Mouse (Mus musculus) skeletal muscle tissue, adult 2 months (tissue): Measurements from ENCODE around the gene Ice1.

Source experiments
- DNase-seq: peaks from one replicate; pipeline ENCODE4 v3.0.0-alpha.2; 2012; ENCODE audit warnings: low read depth, low spot score

The Ice1 gene

DNA sequence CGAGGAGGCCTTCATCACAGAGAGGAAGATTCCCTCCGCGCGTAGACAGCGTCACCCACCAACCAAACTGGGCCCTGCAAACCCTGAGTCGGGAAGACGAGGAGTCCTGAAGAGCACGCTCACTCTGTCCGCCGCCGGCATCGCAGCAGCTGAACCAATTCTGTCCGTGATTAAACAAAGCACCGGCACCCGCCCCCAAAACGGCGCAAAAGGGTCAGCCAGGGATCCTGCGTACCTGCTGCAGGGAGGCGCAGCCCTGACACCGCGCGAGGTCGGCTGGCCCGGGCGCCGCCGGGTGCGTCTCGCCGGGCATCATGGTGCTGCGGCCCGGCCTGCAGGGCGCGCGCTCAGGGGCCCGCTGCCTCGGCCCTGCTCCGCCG lies at the start of gene Ice1:
TSS of gene Ice1 (minus strand) at position 353 of the 380 bp plus-strand sequence.
- DNase-seq = no peak

DNA sequence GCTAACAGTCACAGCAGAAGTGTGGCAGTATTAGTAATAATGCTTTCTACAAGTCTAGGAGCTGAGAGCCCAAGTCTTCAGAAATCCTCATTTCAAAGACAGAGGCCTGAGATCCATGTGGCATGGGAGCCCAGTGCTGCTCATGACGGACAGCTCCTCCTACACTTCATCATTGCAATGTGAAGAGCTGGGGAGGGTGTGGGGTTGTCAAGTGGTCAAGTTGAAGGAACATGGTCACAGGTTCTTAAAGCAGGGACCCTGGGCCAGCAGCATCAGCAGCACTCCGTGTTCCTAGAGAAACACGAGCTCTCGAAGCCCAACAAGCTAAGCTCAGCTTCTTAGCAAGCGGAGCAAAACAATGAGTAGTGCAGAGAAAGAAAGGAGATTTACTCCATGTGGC lies 48.4 kb upstream of the Ice1 start:
- no peak for DNase-seq

DNA sequence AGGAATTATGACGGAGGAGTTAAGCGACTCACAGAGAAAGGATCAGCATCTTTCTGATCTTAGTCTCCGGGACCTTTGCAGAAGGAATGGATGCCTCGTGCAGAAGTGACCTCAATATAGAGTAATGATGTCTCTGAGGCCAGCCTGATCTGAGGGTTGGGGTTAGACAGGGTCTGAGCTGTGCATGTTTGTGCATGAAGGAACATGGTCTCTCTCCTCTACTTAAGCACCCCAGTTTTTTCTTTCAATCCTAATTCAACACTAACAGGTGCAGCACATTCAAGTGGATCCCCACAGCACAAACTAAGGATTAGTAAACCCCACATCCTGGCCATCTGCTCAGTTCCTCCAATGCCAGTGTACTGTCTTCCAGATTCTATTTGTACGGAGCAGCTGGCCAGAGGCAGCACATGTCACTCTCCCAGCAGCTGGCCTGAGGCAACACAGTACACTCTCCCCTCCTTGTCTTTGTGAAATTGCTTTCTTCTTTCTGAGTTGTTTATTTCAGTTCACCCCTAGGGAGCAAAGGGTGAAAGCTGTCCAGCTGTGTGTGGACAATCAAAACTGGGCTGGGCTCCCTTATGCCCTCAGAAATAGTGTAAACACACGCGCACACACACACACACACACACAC lies 47.7 kb upstream of the Ice1 start:
- DNase-seq = peak; percentile 14

DNA sequence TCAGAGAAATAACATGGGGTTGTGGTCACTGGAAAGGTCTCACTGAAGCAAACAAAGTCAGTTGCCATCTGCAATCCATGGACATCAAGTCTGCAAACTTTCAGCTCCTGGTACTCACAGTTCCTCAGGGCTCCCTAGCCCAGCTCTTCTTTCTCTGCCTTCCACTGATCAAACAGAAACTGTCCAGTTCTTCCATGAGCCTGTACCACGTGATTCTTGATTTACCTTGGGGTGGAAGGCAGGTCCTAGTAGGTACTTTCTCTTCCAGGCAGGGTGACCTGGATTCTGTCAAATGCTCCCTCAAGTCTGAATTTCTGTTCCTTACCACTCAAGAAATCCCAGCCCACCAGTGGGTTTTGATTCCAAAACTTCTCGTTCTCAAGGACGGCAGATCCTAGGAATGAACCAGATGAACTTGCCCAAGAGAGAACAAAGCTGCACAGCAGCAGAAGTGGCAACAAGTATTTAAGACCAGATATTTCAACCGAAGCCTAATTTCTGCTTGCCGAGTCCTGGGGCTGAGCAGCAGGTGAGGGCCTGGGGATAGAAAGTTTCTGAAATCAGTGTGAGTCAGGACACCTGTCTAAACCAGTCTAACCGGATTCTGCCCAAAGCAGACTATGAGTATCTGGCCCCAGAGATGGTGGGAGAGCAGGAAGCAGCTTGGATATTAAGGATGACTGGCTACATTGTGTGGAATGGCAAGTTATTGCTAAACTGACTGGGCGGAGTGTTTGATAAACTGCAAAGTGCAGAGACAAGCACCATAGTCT lies 44.2 kb upstream of the Ice1 start:
- no peak for DNase-seq

DNA sequence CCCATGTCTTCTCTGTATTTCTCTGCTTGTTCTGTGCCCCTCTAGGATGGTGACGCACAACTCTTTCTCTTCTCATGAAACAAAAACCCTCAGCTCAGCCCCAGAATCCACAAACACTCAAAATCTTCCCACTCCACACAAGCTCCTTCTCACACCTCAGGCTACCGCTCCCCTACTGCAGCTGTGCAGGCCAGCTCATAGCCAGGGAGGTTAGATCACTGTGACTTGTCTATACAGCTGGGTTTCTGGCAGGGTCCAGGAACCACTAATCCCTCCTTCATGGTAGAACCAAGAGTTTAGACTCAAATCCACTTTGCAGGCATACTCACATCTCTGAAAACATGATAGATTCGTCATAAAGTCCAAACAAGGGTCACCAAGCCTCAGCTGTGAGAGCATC lies 42.9 kb upstream of the Ice1 start:
- DNase-seq = no peak

DNA sequence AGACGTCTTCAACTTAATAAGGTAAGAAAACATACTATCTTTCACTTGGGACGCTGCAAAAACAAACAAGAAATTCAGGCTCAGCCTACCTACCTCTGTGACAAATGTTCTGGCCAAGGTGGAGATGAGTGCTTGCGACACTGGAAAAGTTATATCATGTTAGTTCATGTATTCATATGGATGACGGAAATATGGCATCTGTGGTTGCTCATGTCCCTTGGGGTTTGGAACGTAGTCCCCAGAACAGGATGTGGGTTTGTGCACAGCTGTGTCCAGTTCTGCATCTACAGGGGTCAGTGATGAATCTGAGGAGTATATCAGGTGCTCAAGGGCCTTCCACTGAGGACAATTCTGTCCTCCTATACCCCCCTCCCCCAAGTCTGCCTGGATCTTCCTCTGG lies 40.3 kb upstream of the Ice1 start:
- DNase-seq = no peak

DNA sequence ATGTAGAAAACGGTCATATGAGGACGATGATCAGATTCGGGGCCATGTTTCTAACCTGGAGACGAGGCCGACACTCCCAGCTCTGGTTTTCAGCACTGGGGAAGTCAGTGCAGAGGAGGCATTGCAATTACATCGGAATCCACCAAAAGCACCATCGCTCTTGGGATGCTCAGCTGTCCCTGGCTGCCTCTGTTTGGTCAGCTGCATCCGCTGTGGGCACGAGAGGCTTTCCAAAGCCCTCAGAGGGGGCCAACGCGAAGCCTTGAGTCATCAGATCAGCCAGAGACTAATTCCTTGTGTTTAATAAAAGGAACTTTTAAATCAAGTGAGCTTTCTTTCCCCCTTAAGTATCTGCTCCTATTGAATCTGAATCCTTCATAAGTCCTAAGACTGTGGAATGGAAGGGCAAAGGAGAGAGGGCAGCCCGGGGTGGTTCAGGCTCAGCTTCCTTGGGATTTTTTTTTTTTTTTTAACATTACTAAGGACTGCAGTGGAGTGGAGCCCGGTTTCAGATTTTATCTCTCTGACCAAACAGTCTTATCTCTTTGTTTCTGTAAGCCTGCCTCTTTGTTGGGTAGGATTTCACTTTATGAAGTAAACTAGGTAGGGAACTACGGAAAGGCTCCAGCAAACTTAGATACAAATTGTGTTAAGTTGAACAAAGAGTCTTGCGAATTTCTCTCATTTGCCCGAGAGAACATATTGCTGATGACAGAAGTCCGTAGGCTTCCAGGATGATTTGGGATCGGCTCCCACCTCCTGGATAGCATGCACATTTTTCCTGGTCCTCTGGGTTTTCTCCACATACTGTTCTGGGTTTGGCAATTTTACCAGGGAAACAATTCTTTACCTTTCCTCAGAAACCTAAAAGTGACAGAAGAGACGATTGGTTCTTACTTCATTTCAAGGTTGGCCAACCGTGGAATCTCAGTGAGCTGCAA lies 39.1 kb upstream of the Ice1 start:
- no peak for DNase-seq

DNA sequence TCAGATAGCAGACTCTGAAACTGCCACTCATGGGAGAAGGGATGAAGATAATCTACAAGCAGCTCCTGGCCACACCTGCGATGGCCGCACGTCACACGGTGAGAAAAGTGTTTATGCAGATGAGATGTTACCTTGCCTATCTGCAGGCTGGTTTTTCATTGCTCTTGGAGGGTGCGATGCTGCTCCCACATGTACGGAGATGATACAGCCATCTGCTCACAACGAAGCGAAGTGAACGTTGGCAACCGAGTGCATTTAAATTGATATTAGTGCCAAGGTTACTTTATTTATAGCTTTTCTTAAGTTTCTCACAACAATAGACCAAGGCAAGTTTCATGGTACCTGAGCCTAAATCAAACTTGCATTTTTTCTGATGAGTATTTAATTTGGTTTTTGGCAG lies 37.6 kb upstream of the Ice1 start:
- DNase-seq = no peak

DNA sequence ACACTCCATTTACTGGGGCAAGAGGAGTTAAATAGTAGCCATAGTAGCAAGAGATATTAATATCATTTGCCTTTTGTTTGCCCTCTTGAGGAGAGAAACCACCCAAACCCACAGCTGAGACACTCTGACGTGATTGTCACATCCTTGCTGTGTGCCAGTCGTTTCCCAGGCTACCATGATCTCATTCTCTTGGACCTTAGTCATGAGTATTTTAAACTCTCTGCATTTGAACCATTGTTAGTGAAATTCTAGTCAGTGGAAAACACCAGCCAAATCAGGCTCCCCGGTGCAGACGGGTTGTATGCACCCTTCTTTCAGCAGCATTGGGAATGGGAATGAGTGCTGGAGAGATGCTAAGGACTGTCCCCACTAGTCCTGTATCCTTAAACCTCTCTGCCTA lies 32.6 kb upstream of the Ice1 start:
- no peak for DNase-seq

DNA sequence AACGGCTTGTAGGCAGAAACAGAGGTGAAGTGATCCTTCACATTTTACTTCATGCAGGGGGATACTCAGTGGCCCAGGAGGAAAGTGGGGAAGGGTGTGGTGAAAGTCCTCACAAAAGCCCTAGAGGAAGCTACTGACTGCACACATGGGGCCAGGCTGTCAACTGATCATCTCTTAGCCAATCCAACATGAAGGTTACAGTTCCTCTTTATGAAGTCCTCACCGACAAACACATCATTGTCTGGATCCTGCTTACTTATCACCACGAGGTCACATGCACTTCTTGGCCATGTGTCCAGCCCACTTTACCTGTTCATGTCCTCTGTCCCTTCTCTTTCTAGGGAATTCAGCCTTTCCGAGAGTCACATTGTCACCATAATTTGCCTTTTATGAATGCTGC lies 22.3 kb upstream of the Ice1 start:
- no peak for DNase-seq

DNA sequence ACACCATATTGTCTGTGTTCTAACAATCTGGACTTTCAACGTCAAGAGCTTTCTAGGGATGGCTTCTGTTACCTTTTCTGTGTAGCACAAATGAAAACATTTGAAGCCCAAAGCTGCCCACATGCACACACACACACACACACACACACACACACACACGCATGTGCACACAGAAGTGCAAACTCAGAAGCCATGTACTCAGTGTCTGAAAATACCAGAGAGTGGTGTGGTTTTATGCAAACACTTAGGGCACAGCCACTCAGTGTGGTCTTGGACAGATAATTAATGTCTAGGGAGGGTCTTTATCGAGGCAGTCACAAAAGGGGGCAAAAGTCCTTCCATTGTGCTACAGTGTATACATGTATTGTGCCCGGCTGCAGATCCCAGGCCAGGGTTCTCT lies 19.3 kb upstream of the Ice1 start:
- no peak for DNase-seq

DNA sequence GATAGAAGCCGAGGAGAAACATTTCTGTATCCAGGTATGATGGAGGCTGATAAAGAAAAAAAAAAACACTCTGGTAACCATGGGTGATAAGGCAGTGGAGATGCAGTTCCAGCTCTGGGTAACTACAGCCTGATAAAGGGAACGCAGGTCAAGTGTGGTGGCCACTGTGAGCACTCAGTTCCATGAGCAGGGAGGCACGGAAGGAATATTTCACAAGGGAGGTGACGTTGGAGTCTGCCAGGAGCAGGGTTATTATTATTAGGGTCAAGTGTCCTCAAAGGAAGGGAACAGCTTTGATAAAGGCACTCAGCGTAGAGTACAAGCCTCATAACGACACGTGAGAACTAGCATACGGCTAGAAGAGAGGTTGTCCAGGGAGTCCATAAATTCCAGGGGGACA lies 18.9 kb upstream of the Ice1 start:
- DNase-seq = no peak

DNA sequence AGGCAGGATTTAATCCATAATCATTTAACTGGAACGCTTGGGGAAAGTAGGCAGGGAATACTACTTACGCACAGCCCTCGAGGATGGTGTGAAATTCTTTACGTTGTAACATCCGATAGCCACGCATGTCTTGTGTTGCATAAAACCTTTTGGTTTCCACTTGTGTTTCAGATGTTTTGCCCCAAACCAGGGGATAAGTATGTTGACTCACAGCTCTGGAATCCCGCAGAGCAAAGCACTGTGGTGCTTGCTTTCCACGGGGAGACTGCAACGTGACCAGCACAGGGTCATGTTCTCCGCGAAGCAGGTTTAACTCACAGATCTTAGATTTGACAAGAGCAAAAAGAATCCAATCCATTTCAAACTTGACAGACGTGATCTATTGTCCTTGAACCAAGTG lies 18.1 kb upstream of the Ice1 start:
- no peak for DNase-seq

DNA sequence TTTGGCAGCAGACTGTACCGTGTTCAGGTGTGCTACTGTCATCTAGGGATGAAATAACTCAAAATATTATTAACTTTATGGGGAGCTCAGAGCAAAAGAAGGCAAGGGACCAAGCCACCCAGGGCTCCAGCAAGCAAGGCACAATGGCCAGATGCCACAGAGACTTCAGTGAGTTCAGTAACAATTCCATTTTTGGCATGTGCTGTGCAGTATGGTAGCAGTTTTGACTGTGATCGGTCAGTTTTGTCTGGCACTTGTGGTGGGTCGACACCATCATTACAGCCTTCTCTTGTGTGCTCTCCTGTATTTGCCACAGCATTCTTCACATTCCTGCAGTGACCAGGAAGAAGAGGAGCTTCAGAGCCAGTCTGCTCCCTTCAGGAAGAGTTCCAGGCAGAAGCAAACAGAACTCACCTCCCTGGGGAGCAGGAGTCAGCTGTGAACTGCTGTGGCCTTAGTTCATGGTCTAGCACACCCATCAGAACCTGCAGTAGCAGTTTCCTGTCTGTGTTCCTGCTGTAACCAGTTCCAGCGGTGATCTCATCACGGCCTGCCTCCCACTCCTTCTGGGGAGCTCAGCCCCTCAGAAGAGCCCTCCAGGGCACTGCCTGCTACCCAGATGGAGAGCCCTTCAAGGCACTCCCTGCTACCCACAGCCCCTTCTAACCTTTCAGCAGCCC lies 16.8 kb upstream of the Ice1 start:
- no peak for DNase-seq

DNA sequence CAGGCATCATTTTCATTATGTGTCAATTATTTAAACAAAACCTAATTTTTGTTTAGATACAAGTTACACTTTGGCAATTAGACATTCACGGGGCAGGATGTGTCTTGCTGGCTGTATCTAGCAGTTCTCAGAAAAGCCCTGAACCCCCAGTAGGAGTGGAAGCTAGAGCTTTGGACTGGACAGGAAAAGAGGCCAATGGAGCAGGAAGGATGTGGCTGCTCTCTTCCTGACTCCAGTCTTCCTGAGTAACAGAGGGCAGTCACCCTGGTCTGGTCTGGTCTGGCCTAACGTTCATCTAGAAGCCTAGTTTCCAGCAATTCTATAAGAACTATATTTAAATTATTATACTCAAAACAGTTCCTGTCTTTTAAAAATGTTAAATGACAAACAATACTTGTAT lies 16.0 kb upstream of the Ice1 start:
- no peak for DNase-seq

DNA sequence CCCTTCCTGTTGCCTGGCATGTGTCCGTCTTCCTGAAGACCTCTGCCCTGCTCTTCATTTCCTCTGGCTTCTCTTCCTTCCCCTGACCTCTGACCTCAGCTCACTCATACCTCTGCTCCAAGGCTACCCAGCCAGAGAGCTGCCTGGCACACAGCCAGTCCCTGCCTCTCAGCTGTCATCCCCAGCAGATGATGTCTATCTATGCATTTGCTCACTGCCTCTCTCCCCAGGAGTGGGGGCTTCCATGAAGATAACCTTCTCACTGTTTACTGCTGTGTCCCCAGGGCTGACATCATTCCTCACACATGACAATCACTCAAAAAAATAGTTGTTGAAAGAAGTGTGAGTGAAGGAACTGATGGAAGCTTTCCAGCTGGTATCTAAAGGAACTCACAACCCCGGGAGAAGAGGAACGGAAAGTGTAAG lies 12.6 kb upstream of the Ice1 start:
- DNase-seq = no peak

DNA sequence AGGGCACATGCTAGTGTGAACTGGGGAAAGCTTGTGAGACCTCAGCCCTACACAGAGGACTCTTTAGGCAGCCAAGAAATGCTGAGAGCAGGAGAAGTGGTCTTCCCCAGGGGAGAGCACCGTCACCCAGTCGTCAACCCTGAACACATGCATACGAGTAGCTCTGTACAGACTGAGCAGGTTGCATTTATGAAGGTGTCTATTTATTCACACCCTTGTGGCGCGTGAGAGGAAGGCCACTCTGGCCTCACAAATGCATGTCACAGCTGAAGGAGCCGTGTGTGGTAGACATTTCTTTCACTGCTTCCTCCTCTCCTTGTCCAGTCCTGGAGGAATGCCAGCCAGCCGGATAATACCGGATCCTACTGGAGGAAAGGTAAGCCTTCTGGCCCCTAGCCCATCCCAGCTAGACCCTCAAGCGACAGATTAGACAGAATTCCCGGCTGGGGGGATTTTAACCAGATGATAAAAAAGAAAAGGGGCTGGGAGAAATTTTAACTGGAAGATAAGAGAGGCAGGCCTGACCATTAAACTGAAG lies 8.6 kb upstream of the Ice1 start:
- no peak for DNase-seq

DNA sequence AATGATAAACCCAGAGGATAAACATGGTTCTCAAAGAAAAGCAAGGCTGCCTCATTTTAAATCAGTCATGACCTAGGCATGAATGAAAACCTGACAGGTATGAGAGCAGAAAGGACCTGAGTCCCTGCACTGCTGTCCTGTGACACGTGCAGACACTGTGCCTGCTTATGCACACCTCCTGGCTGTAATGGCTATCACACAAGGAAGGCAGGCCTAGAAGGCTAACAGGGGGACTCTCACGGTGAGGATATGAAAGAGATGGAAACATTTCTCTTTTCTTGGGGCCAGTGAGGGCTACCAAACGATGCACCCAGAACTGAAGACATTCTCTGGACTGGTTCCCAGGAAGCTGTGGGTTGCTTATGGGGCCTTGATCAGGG lies 6.6 kb upstream of the Ice1 start:
- DNase-seq = no peak

DNA sequence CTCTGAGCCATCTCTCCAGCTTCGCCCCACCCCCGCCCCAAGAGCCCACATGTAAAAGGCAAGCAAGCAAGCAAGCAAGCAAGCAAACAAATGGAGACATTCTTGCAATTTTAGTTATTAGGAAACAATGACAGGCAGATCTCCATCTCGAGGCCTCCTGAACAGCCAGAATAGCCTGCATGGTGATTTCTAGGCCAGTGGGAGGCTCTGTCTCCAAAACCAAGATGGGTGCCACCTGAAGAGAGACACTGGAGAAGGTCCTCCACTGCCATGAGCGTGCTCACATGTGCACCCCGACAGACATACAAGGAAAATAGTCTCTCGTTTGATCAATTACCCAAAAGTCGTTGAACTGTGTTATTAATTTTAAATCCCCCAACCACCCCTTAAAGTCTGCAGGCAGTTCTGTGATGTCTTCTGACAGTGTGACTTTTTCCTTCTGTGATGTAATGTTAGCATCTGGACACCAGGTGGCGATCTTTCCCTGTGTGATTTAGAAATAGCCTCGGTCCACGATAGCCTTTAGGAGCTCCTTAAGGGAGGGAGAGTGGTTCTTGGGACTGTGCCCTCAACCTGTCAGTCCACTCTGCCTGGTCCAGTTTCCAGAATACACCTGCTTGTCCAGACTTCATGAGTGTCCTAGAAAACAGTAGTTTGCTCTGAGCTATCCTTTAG lies 6.1 kb upstream of the Ice1 start:
- DNase-seq = peak; percentile 54

DNA sequence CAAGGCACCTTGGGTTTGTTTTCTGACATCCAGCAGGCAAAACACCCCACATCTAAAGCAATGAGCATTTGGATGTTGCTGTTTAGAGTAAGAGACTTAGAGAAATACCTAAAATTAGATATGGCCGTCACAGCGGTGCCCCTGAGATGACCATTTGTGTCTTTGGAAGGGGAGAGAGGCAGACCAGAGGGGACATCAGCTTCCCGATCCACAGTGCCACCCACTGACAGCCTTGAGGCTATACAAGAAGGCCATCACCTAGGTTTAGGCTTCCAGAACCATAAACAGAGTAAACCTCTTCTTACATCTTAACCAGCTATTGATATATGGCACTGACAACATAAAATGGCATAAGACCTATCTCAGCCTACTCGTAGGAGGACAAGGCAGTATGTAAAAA lies 4.5 kb upstream of the Ice1 start:
- no peak for DNase-seq

DNA sequence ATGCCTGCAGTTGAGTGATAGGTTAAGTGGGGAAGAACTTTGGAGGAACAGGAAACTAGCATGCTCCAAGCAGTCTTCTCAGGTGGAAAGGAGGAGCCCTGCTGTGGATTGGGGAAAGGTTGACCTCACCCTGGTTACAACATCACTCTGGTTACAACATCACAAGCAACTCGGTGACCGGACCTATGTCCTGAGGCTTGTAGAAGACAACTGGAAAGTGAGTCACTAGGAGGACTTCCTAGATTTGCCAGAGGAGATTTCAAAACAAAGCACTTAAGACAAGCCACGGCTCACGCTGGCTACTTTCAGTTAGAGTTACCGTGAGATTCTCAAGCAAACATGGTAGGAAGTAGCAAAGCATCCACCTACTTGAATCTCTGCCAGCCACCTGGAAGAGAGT lies 3.9 kb upstream of the Ice1 start:
- DNase-seq = no peak
